Mouse (Mus musculus) lung, postnatal 0 days (tissue): ENCODE measurements around the gene Capn12. TPM values are rescaled to one million over a fixed set of nuclear protein-coding genes. Genes with fewer than 3 reads are reported as not detected.

Experiments
- ATAC-seq: fragments of 200-750 bp; cut with Nextera tagmentation; 2 replicates; pipeline ENCODE4 v1.8.0; 2017; ENCODE audit warnings: moderate library complexity
- DNase-seq: peaks from one replicate; pipeline ENCODE4 v3.0.0-alpha.2; 2016; ENCODE audit warnings: low spot score
- H3K27ac ChIP-seq: fragments of 300-500 bp; sonication (generic); 2 replicates; pipeline ENCODE4 v1.5.1; 2014; ENCODE audit warnings: antibody characterized with exemption, mild to moderate bottlenecking, low read length, mixed read lengths
- H3K27me3 ChIP-seq: fragments of 300-500 bp; sonication (generic); replicated peaks from 2 replicates; pipeline ENCODE4 v1.6.1; 2014; ENCODE audit warnings: low read length, mixed read lengths; ENCODE audit not compliant: insufficient read depth
- H3K36me3 ChIP-seq: fragments of 300-500 bp; sonication (generic); 2 replicates; pipeline ENCODE4 v1.6.1; 2014; ENCODE audit warnings: low read length, mixed read lengths; ENCODE audit not compliant: insufficient read depth
- H3K4me1 ChIP-seq: fragments of 300-500 bp; sonication (generic); 2 replicates; pipeline ENCODE4 v1.6.1; 2014; ENCODE audit warnings: antibody characterized with exemption, low read depth, low read length, mixed read lengths; ENCODE audit not compliant: insufficient read depth
- H3K4me2 ChIP-seq: fragments of 300-500 bp; sonication (generic); replicated peaks from 2 replicates; pipeline ENCODE4 v1.6.1; 2014; ENCODE audit warnings: low read depth, mild to moderate bottlenecking, low read length, moderate library complexity, mixed read lengths
- H3K4me3 ChIP-seq: fragments of 300-500 bp; sonication (generic); 2 replicates; pipeline ENCODE4 v1.5.1; 2014; ENCODE audit warnings: low read depth, low read length
- H3K9ac ChIP-seq: fragments of 300-500 bp; sonication (generic); replicated peaks from 2 replicates; pipeline ENCODE4 v1.6.1; 2014; ENCODE audit warnings: low read depth, mild to moderate bottlenecking
- H3K9me3 ChIP-seq: fragments of 300-500 bp; sonication (generic); 2 replicates; pipeline ENCODE4 v1.6.1; 2016; ENCODE audit warnings: low read length, mixed read lengths
- CTCF ChIP-seq: IDR thresholded peaks from 2 replicates; pipeline ENCODE4 v1.5.1; 2016; ENCODE audit warnings: antibody characterized with exemption, mild to moderate bottlenecking
- EP300 ChIP-seq: IDR thresholded peaks from 2 replicates; pipeline ENCODE4 v1.6.1; 2016; ENCODE audit warnings: antibody characterized with exemption, mild to moderate bottlenecking, control low read depth
- WGBS: fragments of 180-500 bp; shearing (Covaris S2); extraction: QIAGEN DNeasy Blood & Tissue Kit; methylation state at CpG from one replicate; pipeline ENCODE4 v1.1.7; 2014; 5-methylcytosine and 5-hydroxymethylcytosine counted together
- polyA plus RNA-seq: library from polyadenylated mRNA; unstranded; fragments of >200 nt; fragmentation: Nextera tagmentation; extraction: Ambion mirVana; gene quantifications from 2 replicates; pipeline ENCODE4 v1.2.1, GENCODE M21; 2015

The Capn12 gene
- polyA plus RNA-seq, 1 experiment from 2014 or later, result 0.33 TPM

DNA sequence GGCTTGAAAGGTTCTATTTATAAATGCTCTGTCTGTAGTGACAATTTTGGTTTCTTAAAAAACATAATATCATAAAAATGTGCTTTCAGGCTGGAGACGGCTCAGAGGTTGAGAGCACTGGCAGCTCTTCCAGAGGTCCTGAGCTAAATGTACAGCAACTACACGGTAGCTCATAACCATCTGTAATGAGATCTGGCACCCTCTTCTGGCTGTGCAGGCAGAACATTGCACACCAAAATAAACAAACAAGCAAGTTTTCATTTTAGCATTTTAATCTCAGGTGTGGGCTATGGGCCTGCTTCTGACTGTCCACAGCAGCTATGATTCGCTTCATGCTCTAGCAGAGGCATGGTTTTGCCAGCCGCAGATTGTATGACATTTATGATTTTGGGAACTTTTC is 18.8 kb downstream of the Capn12 start:
- peaks cover 70% of the 10 kb centered on the region for H3K36me3 ChIP-seq
- no peak overlapping the region for H3K4me2 ChIP-seq
- ATAC-seq (no peak), DNase-seq (no peak)
- H3K27me3 ChIP-seq, result no peaks in the 10 kb centered on the region
- no peak overlapping the region for H3K27ac ChIP-seq
- H3K4me1 ChIP-seq, result no peaks in the 10 kb centered on the region
- H3K4me3 ChIP-seq, result no peak overlapping the region
- TF ChIP-seq CTCF (peak; percentile 40), EP300 (no peak)
- H3K9me3 ChIP-seq, result no peaks in the 10 kb centered on the region
- 76% methylated on average over 4 of the region's 4 CpGs for WGBS
- no peak overlapping the region for H3K9ac ChIP-seq

GRCm38 (mm10) chr7:28901311-28902125 is 20.3 kb downstream of the Capn12 start:
- peak; percentile 41 for ATAC-seq
- 85% methylated on average over 13 of the region's 13 CpGs for WGBS

DNA sequence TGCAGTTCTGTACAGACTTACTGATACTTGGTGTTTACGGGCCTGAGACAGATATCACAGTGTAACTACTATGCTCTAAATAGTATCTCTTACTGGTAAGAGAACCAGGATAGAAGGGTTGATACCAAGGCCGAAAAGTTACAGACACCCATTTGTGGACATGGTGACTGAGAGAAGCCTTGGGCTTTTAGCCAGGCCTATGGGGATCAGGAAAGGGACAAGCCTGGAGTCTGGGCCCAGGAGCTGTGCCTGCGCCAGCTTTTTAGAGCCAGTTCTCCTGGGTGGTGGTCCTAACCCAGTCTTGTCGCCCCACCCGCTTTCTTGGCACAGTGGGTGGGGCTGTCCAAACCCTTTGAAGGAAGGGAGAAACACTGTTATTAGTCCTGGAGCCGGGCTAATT is 21.0 kb downstream of the Capn12 start:
- TF ChIP-seq CTCF, result no peak
- Histone ChIP-seq H3K4me3 (no peak overlapping the region), H3K9ac (no peak overlapping the region), H3K9me3 (no peaks in the 10 kb centered on the region), H3K27me3 (no peaks in the 10 kb centered on the region), H3K36me3 (peaks cover 59% of the 10 kb centered on the region), H3K27ac (no peak overlapping the region), H3K4me2 (no peak overlapping the region), H3K4me1 (no peaks in the 10 kb centered on the region)
- DNase-seq (no peak), ATAC-seq (no peak)
- 94% methylated on average over 6 of the region's 6 CpGs for WGBS

More at GRCm38 (mm10) chr7:28901311-28902125, 20.3 kb downstream of the Capn12 start:
- no peak for DNase-seq
- Histone ChIP-seq H3K9me3 (no peaks in the 10 kb centered on the region), H3K4me2 (no peak overlapping the region), H3K27ac (no peak overlapping the region), H3K27me3 (no peaks in the 10 kb centered on the region), H3K9ac (no peak overlapping the region), H3K4me1 (no peaks in the 10 kb centered on the region), H3K4me3 (no peak overlapping the region), H3K36me3 (peaks cover 63% of the 10 kb centered on the region)
- no peak for TF ChIP-seq CTCF
- no peak for TF ChIP-seq EP300

GRCm38 (mm10) chr7:28902809-28903208 is 21.6 kb downstream of the Capn12 start:
- DNase-seq, result no peak
- TF ChIP-seq CTCF (no peak), EP300 (no peak)
- Histone ChIP-seq H3K36me3 (peaks cover 55% of the 10 kb centered on the region), H3K27me3 (no peaks in the 10 kb centered on the region), H3K27ac (no peak overlapping the region), H3K9ac (no peak overlapping the region), H3K4me2 (no peak overlapping the region), H3K9me3 (no peaks in the 10 kb centered on the region), H3K4me1 (no peaks in the 10 kb centered on the region), H3K4me3 (no peak overlapping the region)
- WGBS, result 92% methylated on average over 3 of the region's 3 CpGs
- no peak for ATAC-seq

- TF ChIP-seq CTCF (no peak), EP300 (no peak)
- no peaks in the 10 kb centered on the region for H3K27me3 ChIP-seq
- H3K36me3 ChIP-seq, result peaks cover 57% of the 10 kb centered on the region
- H3K4me3 ChIP-seq, result no peak overlapping the region
- H3K4me2 ChIP-seq, result no peak overlapping the region
- H3K9me3 ChIP-seq, result no peaks in the 10 kb centered on the region
- no peaks in the 10 kb centered on the region for H3K4me1 ChIP-seq
- WGBS, result 70% methylated on average over 10 of the region's 10 CpGs
- no peak overlapping the region for H3K27ac ChIP-seq
- no peak overlapping the region for H3K9ac ChIP-seq
- ATAC-seq (peak; percentile 51), DNase-seq (no peak)
These were observed 22.6 kb downstream of the Capn12 start for GRCm38 (mm10) chr7:28903778-28904177.

GRCm38 (mm10) chr7:28907195-28907594 is 26.0 kb downstream of the Capn12 start:
- WGBS, result 83% methylated on average over 5 of the region's 5 CpGs
- DNase-seq, result no peak

More at GRCm38 (mm10) chr7:28907195-28907594, 26.0 kb downstream of the Capn12 start:
- Histone ChIP-seq H3K4me2 (no peak overlapping the region), H3K36me3 (peaks cover 63% of the 10 kb centered on the region), H3K9ac (no peak overlapping the region), H3K9me3 (no peaks in the 10 kb centered on the region), H3K27me3 (no peaks in the 10 kb centered on the region), H3K4me1 (no peaks in the 10 kb centered on the region; the same call in 1 of the 2 replicates), H3K27ac (no peak overlapping the region), H3K4me3 (no peak overlapping the region)
- TF ChIP-seq EP300 (no peak), CTCF (no peak)
- ATAC-seq, result no peak
